Mouse (Mus musculus) gastrocnemius, postnatal 36 days (tissue): ENCODE data around the gene Commd1. TPM values are rescaled to one million over a fixed set of nuclear protein-coding genes. Genes with fewer than 3 reads are reported as not detected.

Experiments used
- DNase-seq, 2 experiments: peaks; one replicate each; pipeline ENCODE4 v3.0.0; 2022
- intact Hi-C: fragments of 180-260 bp; cut with DNase I; formaldehyde crosslinking; loops from one replicate; pipeline ENCODE4 v1.15.1; 2025
- long read RNA-seq, 2 experiments: library from polyadenylated mRNA; stranded (forward); transcript quantifications; one replicate each; pipeline ENCODE4 v2.0.0; 2021
- total RNA-seq, 2 experiments: library from RNA; stranded (reverse); gene quantifications; 2 replicates each; pipeline ENCODE4 v1.2.3; 2021

Gene Commd1
- total RNA-seq, result 100 to 1,000 TPM in 1 of 2 experiments, 10 to 100 TPM in 1; 97.4 to 102 TPM
- long read RNA-seq, experiment 1, full-length matches to known transcripts, result 230 of 233 reads
- long read RNA-seq, experiment 1, partial matches to known transcripts, result 0 of 233 reads
- long read RNA-seq, experiment 1, other reads (novel, unspliced or antisense), result 3 of 233 reads
- long read RNA-seq, experiment 2, full-length matches to known transcripts, result 248 of 253 reads
- long read RNA-seq, experiment 2, partial matches to known transcripts, result 0 of 253 reads
- long read RNA-seq, experiment 2, other reads (novel, unspliced or antisense), result 5 of 253 reads

DNA sequence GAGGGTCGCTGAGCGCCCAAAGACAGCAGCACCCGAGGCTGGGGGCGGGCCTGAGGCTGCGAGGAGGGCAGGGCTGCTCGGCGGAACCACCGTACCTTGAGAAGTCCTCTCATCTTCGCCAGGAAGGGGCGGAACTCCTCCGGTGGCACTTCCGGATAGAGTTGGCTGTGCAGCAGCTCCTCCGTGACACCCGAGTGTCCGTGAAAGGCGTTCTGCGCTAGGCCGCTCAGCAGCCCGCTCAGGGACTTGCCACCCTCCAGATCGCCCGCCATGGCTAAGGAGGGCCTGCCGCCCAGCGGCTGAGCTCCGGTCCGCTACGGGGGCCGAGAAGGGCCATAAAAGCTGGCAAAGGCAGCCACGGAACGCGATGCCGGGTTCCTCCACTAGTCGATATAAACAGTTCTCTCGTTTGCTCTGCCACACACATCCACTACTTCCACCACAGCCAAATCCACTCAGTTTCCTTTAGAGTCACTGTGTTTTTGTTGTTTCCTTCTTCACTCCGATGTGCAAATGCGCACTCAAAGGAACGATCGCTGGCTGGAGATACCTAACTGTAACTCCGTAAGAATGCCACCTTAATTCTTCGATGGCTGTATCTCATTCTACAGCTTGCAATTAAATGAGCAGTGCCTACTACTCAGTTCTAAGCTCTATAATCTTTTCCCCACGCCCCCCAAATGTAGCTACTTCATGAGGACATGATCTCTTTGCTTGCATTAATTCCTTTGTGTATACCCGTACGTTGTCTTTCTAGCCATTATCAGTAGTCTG is at the start of gene Commd1, which contains the start of gene Gm28048:
Gene Commd1, minus strand, starts transcription at position 399 of the 774 bp plus-strand sequence.
Gene Gm28048, minus strand, starts transcription at position 107 of the 774 bp plus-strand sequence.
- DNase-seq, result peak; percentile 98
- intact Hi-C loops, result loop anchor here (2.0 kb wide), 1 partner anchor 277 kb away; no protein-coding TSS in a partner anchor

DNA sequence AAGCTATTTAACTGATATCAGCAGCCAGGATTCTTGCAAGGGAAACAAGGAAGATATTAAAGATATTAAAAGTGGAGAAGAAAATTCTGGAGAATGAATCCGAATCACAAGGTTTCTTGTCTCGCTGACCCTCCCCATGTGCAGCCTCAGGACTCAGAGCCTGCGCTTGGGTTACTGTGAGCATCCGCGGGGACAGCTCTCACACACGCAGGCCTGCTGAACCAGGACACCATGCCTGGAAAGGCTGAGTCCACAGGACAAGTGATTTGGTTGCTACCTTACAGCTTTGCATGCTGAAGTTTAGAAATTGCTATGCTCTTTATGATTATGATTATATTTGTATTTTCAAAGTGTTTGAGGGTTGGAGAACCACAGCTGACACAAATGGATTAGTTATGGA is 47.2 kb upstream of the Commd1 start:
- intact Hi-C loops, result no loop called here
- DNase-seq, result no peak

DNA sequence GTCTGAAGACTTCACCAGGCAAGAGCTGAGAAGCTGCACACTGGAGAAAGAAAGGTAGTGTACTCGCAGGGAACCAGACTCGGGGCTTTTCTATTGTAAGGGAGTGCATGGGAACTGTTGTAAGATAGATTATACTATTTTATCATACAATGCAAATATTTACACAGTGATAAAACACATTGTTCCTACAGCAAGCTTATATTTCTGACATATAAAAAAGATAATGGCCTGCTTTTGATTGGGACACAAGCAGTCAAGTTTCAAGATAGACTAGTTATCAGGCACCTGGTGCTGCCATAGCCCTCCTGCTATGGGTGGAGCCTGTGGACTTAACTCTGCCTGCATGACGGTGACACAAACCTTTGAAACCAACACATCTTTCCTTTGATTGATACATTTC is 46.8 kb upstream of the Commd1 start:
- no peak for DNase-seq
- intact Hi-C loops, result no loop called here

GRCm38 (mm10) chr11:23024169-23024568 is 42.0 kb upstream of the Commd1 start:
- no peak for DNase-seq
- intact Hi-C loops, result no loop called here

- intact Hi-C loops, result no loop called here
- no peak for DNase-seq
These were observed 41.0 kb upstream of the Commd1 start for GRCm38 (mm10) chr11:23023155-23023554.

DNA sequence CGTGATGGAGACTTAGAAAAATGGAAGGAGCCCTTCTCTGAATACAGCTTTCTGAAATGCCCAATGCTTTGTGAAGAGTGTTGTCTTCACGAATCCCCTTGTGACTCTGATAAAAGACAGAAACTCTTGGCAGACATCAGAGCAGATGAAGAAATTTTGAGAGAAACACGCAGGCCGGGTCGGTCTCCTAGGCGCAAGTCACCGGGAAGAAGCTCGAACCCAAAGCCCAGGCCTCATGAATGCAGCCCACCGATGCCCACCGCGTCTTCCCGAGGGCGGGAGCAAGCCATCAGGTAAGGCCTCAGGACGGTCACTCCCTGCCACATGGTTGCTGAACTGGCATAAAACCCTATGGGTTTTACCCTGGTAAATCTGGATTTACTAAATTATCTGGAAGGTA is 38.7 kb upstream of the Commd1 start:
- DNase-seq, result no peak
- intact Hi-C loops, result no loop called here

GRCm38 (mm10) chr11:23020116-23020770 is 38.1 kb upstream of the Commd1 start:
- DNase-seq, result no peak
- intact Hi-C loops, result no loop called here

- no peak for DNase-seq
These were observed 35.8 kb upstream of the Commd1 start for GRCm38 (mm10) chr11:23017943-23018342.

GRCm38 (mm10) chr11:23014996-23015395 is 32.8 kb upstream of the Commd1 start:
- DNase-seq, result no peak
- intact Hi-C loops, result loop anchor here (5.0 kb wide), 1 partner anchor 237 kb away; no protein-coding TSS in a partner anchor

More at GRCm38 (mm10) chr11:23017943-23018342, 35.8 kb upstream of the Commd1 start:
- intact Hi-C loops, result no loop called here

DNA sequence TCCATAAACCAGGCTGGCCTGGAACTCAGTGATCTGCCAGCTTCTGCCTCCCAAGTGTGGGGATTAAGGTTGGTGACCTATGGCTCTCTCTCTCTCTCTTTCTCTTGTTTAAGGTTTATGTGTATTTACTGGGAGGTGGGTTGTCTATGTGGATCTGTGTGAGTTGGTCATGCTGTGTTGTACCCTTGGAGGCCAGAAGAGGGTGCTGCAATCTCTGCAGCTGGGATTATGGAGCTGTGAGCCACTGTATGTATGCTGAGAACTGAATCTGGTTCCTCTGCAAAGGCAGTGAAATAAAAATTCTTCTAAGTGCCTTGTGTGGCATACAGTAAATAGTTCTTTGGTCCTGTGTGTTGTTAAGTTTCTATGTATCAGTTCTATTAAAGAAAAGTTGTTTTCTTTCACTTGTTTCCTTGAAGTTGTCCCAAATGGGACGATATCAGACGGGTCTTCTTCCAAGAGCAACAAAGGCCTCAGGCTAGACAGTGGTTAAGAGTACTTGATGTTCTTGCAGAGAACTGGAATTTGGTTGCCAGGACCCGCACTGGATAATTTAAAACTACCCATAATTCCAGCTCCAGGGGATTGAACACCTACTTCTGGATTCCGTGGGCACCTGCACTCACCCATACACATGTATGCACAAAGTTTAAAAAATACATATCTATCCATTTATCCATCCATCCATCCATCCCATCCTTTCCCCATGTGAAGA is 31.6 kb upstream of the Commd1 start:
- intact Hi-C loops, result loop anchor here (5.0 kb wide), 1 partner anchor 239 kb away; no protein-coding TSS in a partner anchor

DNA sequence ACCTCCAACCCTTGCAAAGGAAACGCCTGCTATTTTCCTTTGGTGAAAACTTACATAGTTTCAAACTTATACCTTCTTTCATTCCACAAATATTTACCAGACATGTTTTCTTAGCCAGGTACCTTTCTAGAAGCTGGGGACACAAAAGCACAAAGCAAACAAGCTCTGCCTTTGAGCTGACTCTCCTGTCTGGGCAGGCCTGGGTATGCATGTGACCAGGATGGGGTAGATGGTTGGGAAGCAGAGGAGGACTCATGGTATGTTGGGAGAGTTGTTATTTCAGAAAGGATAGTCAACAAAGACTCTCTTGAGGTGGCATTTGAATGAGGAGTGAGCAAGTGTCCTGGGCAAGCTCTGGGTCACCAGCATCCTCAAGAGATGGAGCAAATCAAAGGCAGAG is 30.9 kb upstream of the Commd1 start:
- intact Hi-C loops, result loop anchor here (5.0 kb wide), 1 partner anchor 239 kb away; no protein-coding TSS in a partner anchor
- DNase-seq, result no peak

More for the DNA sequence above, 31.6 kb upstream of the Commd1 start:
- no peak for DNase-seq

DNA sequence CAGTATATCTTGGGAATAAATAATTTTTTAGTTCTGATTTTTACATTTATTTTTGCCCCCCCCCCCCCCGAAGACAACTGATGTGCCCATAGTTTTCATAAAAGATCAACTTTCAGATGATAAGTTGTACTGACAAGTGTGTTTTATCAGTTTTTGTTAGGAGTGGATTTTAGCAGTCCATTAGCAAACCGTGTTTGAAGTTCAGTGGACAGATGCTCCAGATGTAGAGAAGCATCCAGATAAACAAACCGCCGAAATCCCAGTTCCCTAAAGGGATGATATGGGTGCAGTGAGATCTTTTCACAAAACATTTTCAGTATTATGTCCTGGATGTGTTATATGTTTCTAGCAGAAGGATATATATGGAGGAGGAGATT is 26.6 kb upstream of the Commd1 start:
- no peak for DNase-seq
- intact Hi-C loops, result loop anchor here (5.0 kb wide), 1 partner anchor 143 kb away; no protein-coding TSS in a partner anchor

GRCm38 (mm10) chr11:23008181-23008823 is 26.1 kb upstream of the Commd1 start:
- peak; percentile 70 to 75 for DNase-seq

GRCm38 (mm10) chr11:23007481-23008180 is 25.4 kb upstream of the Commd1 start, which contains the start of gene Fam161a:
Fam161a (plus strand) TSS chr11:23007531.
- intact Hi-C loops, result loop anchor here (5.0 kb wide), 1 partner anchor 145 kb away; no protein-coding TSS in a partner anchor
- peak; percentile 52 to 54 for DNase-seq

More at GRCm38 (mm10) chr11:23008181-23008823, 26.1 kb upstream of the Commd1 start:
- intact Hi-C loops, result loop anchor here (5.0 kb wide), 1 partner anchor 144 kb away; no protein-coding TSS in a partner anchor

- DNase-seq, result no peak
- intact Hi-C loops, result loop anchor here (5.0 kb wide), 1 partner anchor 145 kb away; no protein-coding TSS in a partner anchor
These were observed 24.9 kb upstream of the Commd1 start for GRCm38 (mm10) chr11:23007166-23007480.

- intact Hi-C loops, result loop anchor here (5.0 kb wide), 1 partner anchor 147 kb away; no protein-coding TSS in a partner anchor
- no peak for DNase-seq
These were observed 23.1 kb upstream of the Commd1 start for GRCm38 (mm10) chr11:23005276-23005675.

- intact Hi-C loops, result no loop called here
These were observed 16.1 kb upstream of the Commd1 start for GRCm38 (mm10) chr11:22998308-22998707.

GRCm38 (mm10) chr11:22995461-22995860 is 13.3 kb upstream of the Commd1 start:
- DNase-seq, result no peak
- intact Hi-C loops, result no loop called here

More at GRCm38 (mm10) chr11:22998308-22998707, 16.1 kb upstream of the Commd1 start:
- DNase-seq, result no peak

- no peak for DNase-seq
- intact Hi-C loops, result no loop called here
These were observed 12.1 kb upstream of the Commd1 start for GRCm38 (mm10) chr11:22994271-22994670.
